Mouse (Mus musculus) limb, embryonic 10.5 days (tissue): ENCODE data around the gene Tmem130. TPM values are rescaled to one million over a fixed set of nuclear protein-coding genes. Genes with fewer than 3 reads are reported as not detected.

Experiments used
- polyA plus RNA-seq: library from polyadenylated mRNA; unstranded; fragments of >200 nt; fragmentation: Nextera tagmentation; extraction: Ambion mirVana; gene quantifications from 2 replicates; pipeline ENCODE4 v1.2.1, GENCODE M21; 2016

Gene Tmem130
- polyA plus RNA-seq, 1 experiment from 2014 or later, result 0.11 TPM

Other genes with a start within 250 kb of the Tmem130 start
- gene Nptx2, start 215.9 kb downstream of the Tmem130 start, polyA plus RNA-seq, result 0.34 and 1.4 TPM in 2 replicates
- 82.4 and 91.9 TPM in 2 replicates for gene Trrap, start 5.9 kb upstream of the Tmem130 start, polyA plus RNA-seq
- 15.0 and 19.4 TPM in 2 replicates for gene Smurf1, start 204.0 kb upstream of the Tmem130 start, polyA plus RNA-seq